Mouse (Mus musculus): ENCODE data around the gene Gpatch2. TPM values are rescaled to one million over a fixed set of nuclear protein-coding genes. Genes with fewer than 3 reads are reported as not detected.

Gene Gpatch2
- polyA plus RNA-seq, 1 experiment from 2014 or later: 5.4 TPM

DNA sequence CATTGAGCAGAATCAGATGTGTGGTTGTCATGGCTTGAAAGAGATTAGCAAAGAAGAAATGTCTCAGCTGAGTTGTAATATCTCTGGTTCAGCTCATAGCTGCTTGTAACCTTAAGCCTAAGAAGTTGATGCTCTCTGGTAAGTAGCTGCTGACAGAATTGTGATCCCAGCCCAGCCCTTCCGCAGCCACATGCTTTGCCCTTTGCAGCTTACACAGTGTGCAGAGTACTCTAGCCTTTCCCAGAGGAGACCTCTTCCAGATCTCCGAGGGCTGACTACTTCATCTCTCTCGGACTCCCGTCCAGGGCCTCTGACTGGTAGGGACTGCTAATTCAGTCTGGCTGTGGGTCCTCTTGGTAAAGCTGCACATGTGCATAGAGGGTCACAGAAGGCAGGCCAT lies 92.0 kb downstream of the Gpatch2 start:
- H3K4me3 ChIP-seq (ENCODE audit: low read depth, low read length): no peak overlapping the region
- no peaks in the 10 kb centered on the region for H3K4me1 ChIP-seq (ENCODE audit: insufficient read depth)
- H3K36me3 ChIP-seq (replicated peaks; ENCODE audit: insufficient read depth, low read length): peaks cover 5% of the 10 kb centered on the region; the same call in 1 of the 2 replicates
- TF ChIP-seq EP300 (IDR thresholded peaks at IDR 0.05; ENCODE audit: low read depth): no peak
- no peak for TF ChIP-seq CTCF (IDR thresholded peaks at IDR 0.05; ENCODE audit: low read depth)
- no peak overlapping the region for H3K27ac ChIP-seq (ENCODE audit: low read depth)
- no peak for DNase-seq
- no peak overlapping the region for H3K9ac ChIP-seq (replicated peaks)
- no peak overlapping the region for H3K4me2 ChIP-seq (ENCODE audit: low read depth, low read length)
- 89% methylated on average over 4 of the region's 4 CpGs for WGBS (ENCODE audit: insufficient replicate concordance)
- no peaks in the 10 kb centered on the region for H3K9me3 ChIP-seq (ENCODE audit: low read length)
- no peaks in the 10 kb centered on the region for H3K27me3 ChIP-seq (ENCODE audit: insufficient read depth, low read length)
- no peak for ATAC-seq

- Histone ChIP-seq H3K27me3 (ENCODE audit: insufficient read depth, low read length) (no peaks in the 10 kb centered on the region), H3K9ac (replicated peaks) (no peak overlapping the region), H3K4me1 (ENCODE audit: insufficient read depth) (no peaks in the 10 kb centered on the region), H3K4me3 (ENCODE audit: low read depth, low read length) (no peak overlapping the region), H3K4me2 (ENCODE audit: low read depth, low read length) (no peak overlapping the region), H3K36me3 (replicated peaks; ENCODE audit: insufficient read depth, low read length) (peaks cover 5% of the 10 kb centered on the region; the same call in 1 of the 2 replicates), H3K27ac (ENCODE audit: low read depth) (no peak overlapping the region), H3K9me3 (ENCODE audit: low read length) (no peaks in the 10 kb centered on the region)
- 55% methylated on average over 2 of the region's 2 CpGs for WGBS (ENCODE audit: insufficient replicate concordance)
- TF ChIP-seq EP300 (IDR thresholded peaks at IDR 0.05; ENCODE audit: low read depth): no peak
- no peak for TF ChIP-seq CTCF (IDR thresholded peaks at IDR 0.05; ENCODE audit: low read depth)
- no peak for DNase-seq
- ATAC-seq: no peak
Observed at GRCm38 (mm10) chr1:187308523-187308922, 93.2 kb downstream of the Gpatch2 start.

DNA sequence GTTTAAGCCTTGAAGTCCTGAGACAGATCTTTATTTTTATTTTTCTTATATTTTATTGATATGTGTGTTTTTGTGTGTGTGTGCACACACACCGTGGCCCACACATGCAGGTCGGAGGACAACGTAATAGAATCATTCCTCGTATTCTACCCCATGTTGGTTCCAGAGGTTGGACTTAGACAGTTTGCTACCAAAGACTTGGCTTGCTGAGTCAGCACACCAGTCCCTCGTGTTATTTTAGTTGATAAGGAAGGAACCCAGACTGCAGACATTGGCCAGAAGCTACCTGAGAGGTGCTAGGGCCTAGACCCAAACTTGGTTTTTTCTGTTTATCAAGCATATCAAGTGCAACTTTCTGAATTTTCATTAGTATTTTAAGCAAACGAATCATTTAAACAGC lies 95.8 kb downstream of the Gpatch2 start:
- TF ChIP-seq CTCF (IDR thresholded peaks at IDR 0.05; ENCODE audit: low read depth) (no peak), EP300 (IDR thresholded peaks at IDR 0.05; ENCODE audit: low read depth) (no peak)
- peaks cover 3% of the 10 kb centered on the region; the same call in 1 of the 2 replicates for H3K36me3 ChIP-seq (replicated peaks; ENCODE audit: insufficient read depth, low read length)
- DNase-seq: no peak
- ATAC-seq: no peak
- H3K4me3 ChIP-seq (ENCODE audit: low read depth, low read length): no peak overlapping the region
- no peaks in the 10 kb centered on the region for H3K27me3 ChIP-seq (ENCODE audit: insufficient read depth, low read length)
- H3K9ac ChIP-seq (replicated peaks): no peak overlapping the region
- H3K27ac ChIP-seq (ENCODE audit: low read depth): no peak overlapping the region
- peaks cover 3% of the 10 kb centered on the region; the same call in 1 of the 2 replicates for H3K4me1 ChIP-seq (ENCODE audit: insufficient read depth)
- 76% methylated on average over 6 of the region's 6 CpGs for WGBS (ENCODE audit: insufficient replicate concordance)
- no peaks in the 10 kb centered on the region for H3K9me3 ChIP-seq (ENCODE audit: low read length)
- H3K4me2 ChIP-seq (ENCODE audit: low read depth, low read length): no peak overlapping the region

GRCm38 (mm10) chr1:187313323-187313722 lies 98.0 kb downstream of the Gpatch2 start:
- Histone ChIP-seq H3K27me3 (ENCODE audit: insufficient read depth, low read length) (no peaks in the 10 kb centered on the region), H3K4me1 (ENCODE audit: insufficient read depth) (peaks cover 3% of the 10 kb centered on the region; the same call in 1 of the 2 replicates), H3K9me3 (ENCODE audit: low read length) (no peaks in the 10 kb centered on the region), H3K36me3 (replicated peaks; ENCODE audit: insufficient read depth, low read length) (no peaks in the 10 kb centered on the region), H3K4me3 (ENCODE audit: low read depth, low read length) (no peak overlapping the region), H3K27ac (ENCODE audit: low read depth) (no peak overlapping the region), H3K4me2 (ENCODE audit: low read depth, low read length) (no peak overlapping the region), H3K9ac (replicated peaks) (no peak overlapping the region)
- TF ChIP-seq EP300 (IDR thresholded peaks at IDR 0.05; ENCODE audit: low read depth) (no peak), CTCF (IDR thresholded peaks at IDR 0.05; ENCODE audit: low read depth) (no peak)
- ATAC-seq (no peak), DNase-seq (no peak)
- WGBS (ENCODE audit: insufficient replicate concordance): 70% methylated on average over 1 of the region's 1 CpGs

- no peak for TF ChIP-seq CTCF (IDR thresholded peaks at IDR 0.05; ENCODE audit: low read depth)
- TF ChIP-seq EP300 (IDR thresholded peaks at IDR 0.05; ENCODE audit: low read depth): no peak
- no peak for DNase-seq
- Histone ChIP-seq H3K9ac (replicated peaks) (no peak overlapping the region), H3K36me3 (replicated peaks; ENCODE audit: insufficient read depth, low read length) (no peaks in the 10 kb centered on the region), H3K4me3 (ENCODE audit: low read depth, low read length) (no peak overlapping the region), H3K27me3 (ENCODE audit: insufficient read depth, low read length) (no peaks in the 10 kb centered on the region), H3K4me2 (ENCODE audit: low read depth, low read length) (no peak overlapping the region), H3K27ac (ENCODE audit: low read depth) (no peak overlapping the region), H3K9me3 (ENCODE audit: low read length) (no peaks in the 10 kb centered on the region), H3K4me1 (ENCODE audit: insufficient read depth) (peaks cover 3% of the 10 kb centered on the region; the same call in 1 of the 2 replicates)
- 74% methylated on average over 5 of the region's 5 CpGs for WGBS (ENCODE audit: insufficient replicate concordance)
- ATAC-seq: no peak
Observed at GRCm38 (mm10) chr1:187313763-187314162, 98.5 kb downstream of the Gpatch2 start.

- peaks cover 3% of the 10 kb centered on the region; the same call in 1 of the 2 replicates for H3K4me1 ChIP-seq (ENCODE audit: insufficient read depth)
- no peak overlapping the region for H3K4me2 ChIP-seq (ENCODE audit: low read depth, low read length)
- no peaks in the 10 kb centered on the region for H3K27me3 ChIP-seq (ENCODE audit: insufficient read depth, low read length)
- DNase-seq: peak; percentile 44
- no peak for TF ChIP-seq CTCF (IDR thresholded peaks at IDR 0.05; ENCODE audit: low read depth)
- no peak for TF ChIP-seq EP300 (IDR thresholded peaks at IDR 0.05; ENCODE audit: low read depth)
- H3K9ac ChIP-seq (replicated peaks): no peak overlapping the region
- no peaks in the 10 kb centered on the region; the same call in 1 of the 2 replicates for H3K36me3 ChIP-seq (replicated peaks; ENCODE audit: insufficient read depth, low read length)
- no peak overlapping the region for H3K4me3 ChIP-seq (ENCODE audit: low read depth, low read length)
- no peak overlapping the region for H3K27ac ChIP-seq (ENCODE audit: low read depth)
- H3K9me3 ChIP-seq (ENCODE audit: low read length): no peaks in the 10 kb centered on the region
- peak; percentile 75 for ATAC-seq
Observed at GRCm38 (mm10) chr1:187314516-187314915, 99.2 kb downstream of the Gpatch2 start.

- no peak overlapping the region for H3K27ac ChIP-seq (ENCODE audit: low read depth)
- no peak overlapping the region for H3K9ac ChIP-seq (replicated peaks)
- H3K4me3 ChIP-seq (ENCODE audit: low read depth, low read length): no peak overlapping the region
- no peak overlapping the region for H3K4me2 ChIP-seq (ENCODE audit: low read depth, low read length)
- no peaks in the 10 kb centered on the region for H3K9me3 ChIP-seq (ENCODE audit: low read length)
- ATAC-seq (no peak), DNase-seq (no peak)
- H3K36me3 ChIP-seq (replicated peaks; ENCODE audit: insufficient read depth, low read length): no peaks in the 10 kb centered on the region; the same call in 1 of the 2 replicates
- no peak for TF ChIP-seq EP300 (IDR thresholded peaks at IDR 0.05; ENCODE audit: low read depth)
- TF ChIP-seq CTCF (IDR thresholded peaks at IDR 0.05; ENCODE audit: low read depth): no peak
- WGBS (ENCODE audit: insufficient replicate concordance): 70% methylated on average over 2 of the region's 2 CpGs
- H3K27me3 ChIP-seq (ENCODE audit: insufficient read depth, low read length): no peaks in the 10 kb centered on the region
- peaks cover 3% of the 10 kb centered on the region; the same call in 1 of the 2 replicates for H3K4me1 ChIP-seq (ENCODE audit: insufficient read depth)
Observed at GRCm38 (mm10) chr1:187315821-187316220, 100.5 kb downstream of the Gpatch2 start.

Measured in liver, postnatal 0 days (tissue).